Mouse (Mus musculus): ENCODE results near the gene Usp27x.

The Usp27x gene

DNA sequence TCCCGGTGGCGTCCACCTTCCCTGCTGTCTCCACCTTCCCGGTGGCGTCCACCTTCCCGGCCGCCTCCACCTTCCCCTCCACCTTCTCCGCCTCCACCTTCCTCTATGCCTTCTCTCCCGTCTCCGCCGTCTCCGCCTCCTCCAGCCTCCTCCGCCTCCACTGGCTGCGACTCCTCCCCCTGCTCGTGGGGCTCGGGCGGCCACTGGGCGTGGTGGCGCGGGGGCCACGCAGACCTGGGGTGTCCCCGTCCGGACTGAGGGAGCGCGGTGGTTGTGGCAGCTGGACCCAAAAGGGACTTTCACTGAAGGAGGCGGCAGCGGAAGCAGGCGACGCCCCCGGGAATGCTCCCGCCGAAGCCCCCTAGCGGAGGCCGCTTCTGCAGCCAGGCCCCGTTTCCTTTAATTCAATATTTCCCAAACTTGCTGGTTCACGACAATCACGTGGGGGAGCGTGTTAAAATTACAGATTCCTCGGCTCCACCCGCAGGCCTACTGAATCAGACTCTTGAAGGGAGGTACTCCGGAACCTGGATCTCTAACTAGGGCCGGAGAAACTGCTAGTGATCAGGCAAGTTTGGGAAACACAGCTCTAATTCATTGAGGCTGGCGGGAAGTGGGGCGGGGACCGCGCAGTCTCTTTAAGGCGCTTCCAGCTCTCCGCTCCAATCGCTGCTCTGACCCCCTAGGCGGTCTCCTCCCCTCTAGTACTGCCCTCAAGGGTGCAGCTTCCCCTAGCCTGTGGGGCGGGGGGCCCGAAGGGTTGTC lies at the start of gene Usp27x:
Gene Usp27x (minus strand): TSS at position 115 of the 765 bp plus-strand sequence.
- DNase-seq = peak; percentile 85 to 86

GRCm38 (mm10) chrX:7422691-7423111 lies 47.1 kb upstream of the Usp27x start:
- DNase-seq = peak; percentile 71 to 73

- no peak for DNase-seq
Observed at GRCm38 (mm10) chrX:7422166-7422565, 46.5 kb upstream of the Usp27x start.

DNA sequence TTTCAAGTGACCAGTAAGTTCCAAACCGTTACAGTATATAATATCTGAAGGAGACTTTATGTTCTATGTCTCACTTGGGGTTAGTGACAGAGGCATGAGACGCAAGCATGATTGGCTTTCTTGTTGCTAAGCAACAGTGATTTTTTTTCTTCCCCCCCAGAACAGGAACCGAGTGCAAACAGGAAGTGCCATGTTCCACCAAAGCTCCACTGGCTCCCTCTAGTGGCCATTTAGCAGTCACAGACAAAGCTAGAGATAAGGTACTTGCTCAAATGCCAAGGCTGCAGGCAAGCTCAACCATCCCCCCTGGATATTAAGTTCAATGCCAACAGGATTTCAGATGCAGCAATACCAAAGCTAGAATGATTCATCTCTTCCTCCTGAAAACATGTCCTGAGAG lies 45.4 kb upstream of the Usp27x start:
- DNase-seq = peak; percentile 63 to 79

DNA sequence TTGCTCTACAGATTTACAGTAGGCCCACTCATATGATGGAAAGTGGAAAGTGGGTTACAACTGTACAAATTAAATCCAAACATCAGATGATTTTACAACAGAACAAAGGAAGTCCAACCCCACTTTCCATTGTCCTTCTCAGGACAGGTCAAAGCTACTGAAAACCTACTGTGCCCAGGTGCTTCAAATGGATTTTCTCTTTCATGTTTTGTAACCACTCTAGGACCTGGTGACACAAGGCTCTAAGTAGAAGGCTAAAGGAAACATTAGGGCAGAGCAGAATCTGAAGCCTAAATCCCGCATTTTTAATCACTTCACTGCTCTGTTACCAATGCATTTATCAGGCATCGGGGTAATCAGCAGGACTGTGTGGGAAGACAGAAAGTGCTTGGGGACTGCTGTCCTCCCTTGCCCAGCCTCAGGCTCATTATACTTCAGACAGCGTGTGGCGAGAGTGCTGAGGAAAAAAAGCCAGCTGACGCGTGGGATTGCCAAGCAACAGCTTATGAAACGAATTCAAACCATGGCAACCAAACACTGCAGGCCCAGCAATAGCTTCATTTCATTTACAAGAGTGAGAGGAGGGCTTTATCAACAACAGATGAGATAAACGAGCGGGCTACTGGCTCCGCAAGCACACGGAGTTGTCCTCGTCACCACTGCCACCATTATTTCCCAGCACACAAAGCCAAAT lies 40.7 kb upstream of the Usp27x start:
- DNase-seq = peak; percentile 51 to 58

DNA sequence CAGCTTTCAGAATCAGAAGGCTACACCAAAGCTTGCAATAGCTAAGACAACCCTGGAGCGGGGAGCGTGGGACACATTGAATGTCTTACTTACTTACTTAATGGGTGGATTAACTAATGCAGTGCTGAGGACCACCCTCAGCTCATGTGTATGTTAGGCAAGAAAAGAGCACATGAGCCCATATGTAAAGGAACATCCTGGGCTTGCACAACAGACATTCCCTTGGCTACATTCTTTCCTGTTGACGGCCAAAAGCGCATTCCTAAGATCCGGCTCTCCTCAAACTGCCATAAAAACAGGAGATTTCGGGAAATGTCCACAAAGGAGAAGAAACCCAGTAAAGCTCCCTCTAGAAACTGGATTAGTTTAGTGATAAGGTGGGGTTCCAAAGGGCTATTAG lies 39.7 kb upstream of the Usp27x start:
- no peak for DNase-seq

DNA sequence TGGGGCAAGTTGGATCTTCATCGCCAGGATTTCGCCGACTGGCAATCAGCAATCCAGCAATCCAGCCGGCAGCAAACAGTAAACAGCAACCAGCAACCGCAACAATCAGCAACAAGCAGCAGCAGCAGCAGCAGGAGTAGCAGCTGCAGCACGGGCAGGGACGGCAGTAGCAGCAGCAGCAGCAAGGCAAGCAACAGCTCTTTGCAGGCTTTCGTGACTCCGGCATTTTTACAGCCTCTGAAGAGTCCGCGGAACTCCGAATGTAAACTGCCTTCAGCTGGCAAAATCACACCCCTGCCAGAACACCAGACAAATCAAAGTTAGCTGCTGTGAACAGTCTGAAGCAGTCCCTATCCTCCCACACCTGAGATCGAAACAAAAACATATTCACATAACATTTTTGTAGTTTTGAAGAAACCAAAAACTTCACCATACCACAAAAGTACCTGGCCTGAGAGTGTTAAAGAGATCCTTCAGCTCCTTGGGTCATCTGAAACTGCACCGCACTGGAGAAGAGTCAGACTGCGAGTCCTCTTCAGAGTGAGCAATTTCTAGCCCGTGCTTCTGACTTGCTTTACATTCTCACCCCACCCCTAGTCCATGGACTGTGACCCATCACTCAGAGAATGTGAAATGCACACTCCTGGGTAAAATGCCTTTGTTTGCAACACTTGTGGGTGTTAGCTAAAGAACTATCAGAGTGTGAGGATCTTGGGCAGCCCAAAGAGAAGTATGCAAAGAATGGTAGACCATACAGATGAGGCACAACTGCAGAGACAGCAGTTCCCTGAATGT lies 36.8 kb upstream of the Usp27x start:
- DNase-seq = no peak

- peak in 1 of 2 experiments; percentile 5 for DNase-seq
Observed at GRCm38 (mm10) chrX:7376586-7376985, 956 bp upstream of the Usp27x start.

GRCm38 (mm10) chrX:7375322-7375715 lies 311 bp downstream of the Usp27x start:
- no peak for DNase-seq

DNA sequence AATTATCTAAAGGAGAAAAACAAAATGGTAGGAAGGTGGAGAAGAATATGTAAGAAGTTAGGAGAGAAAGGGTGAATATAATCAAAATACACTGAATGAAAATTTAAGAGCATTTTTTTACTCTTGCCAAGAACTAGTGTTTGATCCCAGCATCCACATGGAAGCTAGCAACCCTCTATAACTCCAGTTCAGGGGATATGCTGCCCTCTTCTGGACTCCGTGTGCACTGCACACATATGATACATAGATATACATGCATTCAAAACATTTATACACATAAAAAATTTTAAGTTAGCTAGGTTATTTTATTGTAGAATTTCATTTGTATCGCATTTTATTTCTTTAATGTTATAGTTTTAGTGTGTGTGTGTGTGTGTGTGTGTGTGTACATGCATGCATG lies 50.2 kb downstream of the Usp27x start:
- DNase-seq = no peak

GRCm38 (mm10) chrX:7322288-7322687 lies 53.3 kb downstream of the Usp27x start:
- peak; percentile 33 to 55 for DNase-seq

Data from lung, adult 18-20 months (tissue).